Mouse (Mus musculus) heart, embryonic 15.5 days (tissue): ENCODE results near the gene Bcl11b. TPM values are rescaled to one million over a fixed set of nuclear protein-coding genes. Genes with fewer than 3 reads are reported as not detected.

Experiments
- ATAC-seq: fragments of 200-750 bp; cut with Nextera tagmentation; replicated peaks from 2 replicates; pipeline ENCODE4 v1.8.0; 2017; ENCODE audit warnings: low read depth, moderate TSS enrichment; ENCODE audit not compliant: insufficient number of reproducible peaks, insufficient read depth, low FRiP score
- H3K27ac ChIP-seq: fragments of 300-500 bp; sonication (generic); 2 replicates; pipeline ENCODE4 v1.5.1; 2015; ENCODE audit warnings: mild to moderate bottlenecking, inconsistent platforms
- H3K27me3 ChIP-seq: fragments of 300-500 bp; sonication (generic); 2 replicates; pipeline ENCODE4 v1.6.1; 2015; ENCODE audit warnings: inconsistent platforms
- H3K36me3 ChIP-seq: fragments of 300-500 bp; sonication (generic); 2 replicates; pipeline ENCODE4 v1.6.1; 2015; ENCODE audit warnings: mild to moderate bottlenecking, inconsistent platforms
- H3K4me1 ChIP-seq: fragments of 300-500 bp; sonication (generic); replicated peaks from 2 replicates; pipeline ENCODE4 v1.6.1; 2015; ENCODE audit warnings: inconsistent platforms
- H3K4me2 ChIP-seq: fragments of 300-500 bp; sonication (generic); 2 replicates; pipeline ENCODE4 v1.6.1; 2015; ENCODE audit warnings: inconsistent platforms, mild to moderate bottlenecking, moderate library complexity
- H3K4me3 ChIP-seq: fragments of 300-500 bp; sonication (generic); 2 replicates; pipeline ENCODE4 v1.5.1; 2015; ENCODE audit warnings: mild to moderate bottlenecking, inconsistent platforms
- H3K9ac ChIP-seq: fragments of 300-500 bp; sonication (generic); 2 replicates; pipeline ENCODE4 v1.6.1; 2015; ENCODE audit warnings: mild to moderate bottlenecking, inconsistent platforms
- H3K9me3 ChIP-seq: fragments of 300-500 bp; sonication (generic); replicated peaks from 2 replicates; pipeline ENCODE4 v1.6.1; 2016; ENCODE audit warnings: inconsistent platforms
- WGBS: fragments of 180-500 bp; shearing (Covaris S2); methylation state at CpG from one replicate; pipeline ENCODE4 v1.1.7; 2015; ENCODE audit warnings: mixed read lengths; 5-methylcytosine and 5-hydroxymethylcytosine counted together
- polyA plus RNA-seq: library from polyadenylated mRNA; unstranded; fragments of >200 nt; fragmentation: Nextera tagmentation; extraction: Ambion mirVana; gene quantifications from 2 replicates; pipeline ENCODE4 v1.2.1, GENCODE M21; 2015

Bcl11b gene
- polyA plus RNA-seq, 1 experiment from 2014 or later: 4.6 TPM

DNA sequence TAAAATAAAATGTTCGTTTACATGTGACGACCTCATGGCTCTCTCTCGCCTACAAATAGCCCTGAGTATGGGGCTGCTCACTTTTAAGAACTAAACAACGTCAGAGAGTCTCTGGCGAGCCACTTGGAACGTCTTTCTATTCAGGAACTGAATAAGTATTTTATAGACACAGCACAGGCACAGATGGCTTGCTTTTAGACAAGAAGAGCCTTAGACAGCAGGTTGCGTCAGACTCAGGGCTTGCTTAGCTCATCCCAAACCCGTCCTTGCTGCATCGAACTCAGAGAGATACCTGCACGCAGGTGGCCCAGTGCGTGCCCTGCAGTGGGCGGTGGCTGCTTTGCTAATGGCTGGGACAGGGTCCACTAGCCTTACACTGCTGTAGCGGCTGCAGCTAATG lies 82.7 kb downstream of the Bcl11b start:
- H3K27ac ChIP-seq: no peak overlapping the region
- H3K9me3 ChIP-seq: no peaks in the 10 kb centered on the region
- H3K36me3 ChIP-seq: peaks cover 15% of the 10 kb centered on the region
- WGBS: 74% methylated on average over 13 of the region's 13 CpGs
- no peak for ATAC-seq
- H3K4me3 ChIP-seq: no peak overlapping the region
- H3K4me1 ChIP-seq: peaks cover 43% of the 10 kb centered on the region
- H3K4me2 ChIP-seq: no peak overlapping the region
- H3K9ac ChIP-seq: no peak overlapping the region
- no peaks in the 10 kb centered on the region for H3K27me3 ChIP-seq

DNA sequence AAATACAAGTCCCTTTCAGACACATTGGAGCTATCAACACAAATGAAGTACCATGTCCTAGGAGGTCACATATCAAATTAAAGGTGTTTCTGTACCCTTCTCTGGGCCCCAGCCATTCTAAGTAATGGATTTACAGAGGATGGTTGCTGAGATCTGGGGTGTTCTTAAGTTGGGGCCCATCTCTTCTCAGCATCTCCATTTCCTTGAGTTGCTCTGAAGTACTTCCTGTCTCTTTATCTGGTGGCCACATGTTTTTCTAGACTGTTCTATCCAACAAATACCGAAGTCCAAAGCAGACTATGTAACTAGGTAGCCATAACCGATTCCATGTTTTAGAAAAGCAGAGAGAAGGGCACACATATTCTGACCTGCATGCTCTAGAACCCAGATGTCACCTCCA lies 83.3 kb downstream of the Bcl11b start:
- peaks cover 22% of the 10 kb centered on the region for H3K36me3 ChIP-seq
- H3K9me3 ChIP-seq: no peaks in the 10 kb centered on the region
- ATAC-seq: no peak
- no peak overlapping the region for H3K9ac ChIP-seq
- H3K4me2 ChIP-seq: no peak overlapping the region
- H3K27ac ChIP-seq: no peak overlapping the region
- H3K4me1 ChIP-seq: peaks cover 41% of the 10 kb centered on the region
- no peak overlapping the region for H3K4me3 ChIP-seq
- WGBS: 78% methylated on average over 2 of the region's 2 CpGs
- H3K27me3 ChIP-seq: no peaks in the 10 kb centered on the region

DNA sequence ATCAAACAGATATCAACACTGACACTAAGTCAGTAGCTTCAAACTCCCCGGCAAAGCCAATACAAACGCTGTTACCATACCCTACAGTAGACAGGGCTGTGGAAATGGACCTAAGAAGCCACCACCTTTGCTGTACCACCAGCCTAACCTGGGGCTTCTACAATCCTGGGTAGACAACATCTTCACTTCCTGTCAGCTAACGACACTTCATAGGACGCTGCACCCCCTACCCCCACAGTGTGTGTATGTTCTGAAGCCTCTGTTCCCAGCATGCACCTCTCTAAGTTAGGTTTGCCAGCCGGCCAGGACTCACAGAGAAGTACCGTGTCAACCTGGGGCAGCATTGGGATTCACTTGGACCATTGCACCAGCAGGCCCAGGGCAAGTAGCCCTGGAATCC lies 84.6 kb downstream of the Bcl11b start:
- WGBS: 91% methylated on average over 6 of the region's 6 CpGs
- ATAC-seq: no peak

DNA sequence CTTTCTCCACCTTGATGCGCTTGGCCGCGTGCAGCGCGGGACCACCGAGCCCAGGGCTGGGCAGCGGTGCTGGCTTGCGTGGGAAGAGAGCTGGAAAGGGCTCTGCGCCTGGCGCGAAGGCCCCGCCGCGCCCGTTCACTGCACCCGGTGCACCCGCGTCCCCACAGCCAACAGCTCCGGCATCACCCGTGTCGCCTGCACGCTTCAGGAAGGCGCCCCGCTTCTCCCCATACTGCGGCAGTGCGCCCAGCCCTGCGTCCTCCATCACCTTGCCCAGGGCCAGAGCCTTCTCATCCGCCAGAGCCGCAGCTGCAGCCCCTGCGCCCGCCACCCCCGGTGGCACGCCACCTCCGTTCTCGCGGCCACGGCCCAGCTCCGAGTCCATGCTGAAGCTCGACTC lies 87.4 kb downstream of the Bcl11b start:
- no peak overlapping the region for H3K9ac ChIP-seq
- no peak overlapping the region for H3K27ac ChIP-seq
- peaks cover 22% of the 10 kb centered on the region for H3K36me3 ChIP-seq
- no peak overlapping the region for H3K4me2 ChIP-seq
- WGBS: 89% methylated on average over 32 of the region's 39 CpGs
- no peak for ATAC-seq
- no peaks in the 10 kb centered on the region for H3K27me3 ChIP-seq
- no peaks in the 10 kb centered on the region for H3K9me3 ChIP-seq
- peaks cover 17% of the 10 kb centered on the region for H3K4me1 ChIP-seq
- no peak overlapping the region for H3K4me3 ChIP-seq

More for the DNA sequence above, 84.6 kb downstream of the Bcl11b start:
- Histone ChIP-seq H3K9me3 (no peaks in the 10 kb centered on the region), H3K4me1 (peaks cover 31% of the 10 kb centered on the region), H3K4me3 (no peak overlapping the region), H3K4me2 (no peak overlapping the region), H3K27me3 (no peaks in the 10 kb centered on the region), H3K27ac (no peak overlapping the region), H3K36me3 (peaks cover 22% of the 10 kb centered on the region), H3K9ac (no peak overlapping the region)

DNA sequence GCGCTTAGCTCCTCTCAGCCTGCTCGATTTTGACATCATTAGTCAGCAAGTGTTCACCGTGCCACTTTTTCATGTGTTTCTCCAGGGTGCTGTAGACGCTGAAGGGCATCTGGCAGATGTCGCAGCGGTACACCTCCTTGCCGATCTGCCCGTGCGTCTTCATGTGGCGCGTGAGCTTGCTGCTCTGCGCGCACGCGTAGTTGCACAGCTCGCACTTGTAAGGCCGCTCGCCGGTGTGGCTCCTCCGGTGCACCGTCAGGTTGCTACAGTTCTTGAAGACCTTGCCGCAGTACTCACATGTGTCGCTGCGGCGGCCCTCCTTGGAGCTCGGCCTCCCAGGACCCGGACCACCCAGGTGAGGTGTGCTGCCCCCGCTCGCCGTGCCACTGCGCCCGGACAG lies 88.0 kb downstream of the Bcl11b start:
- Histone ChIP-seq H3K36me3 (peaks cover 22% of the 10 kb centered on the region), H3K4me3 (no peak overlapping the region), H3K9ac (no peak overlapping the region), H3K4me2 (no peak overlapping the region), H3K27ac (no peak overlapping the region), H3K27me3 (no peaks in the 10 kb centered on the region), H3K9me3 (no peaks in the 10 kb centered on the region), H3K4me1 (peaks cover 12% of the 10 kb centered on the region)
- 94% methylated on average over 32 of the region's 32 CpGs for WGBS
- no peak for ATAC-seq

DNA sequence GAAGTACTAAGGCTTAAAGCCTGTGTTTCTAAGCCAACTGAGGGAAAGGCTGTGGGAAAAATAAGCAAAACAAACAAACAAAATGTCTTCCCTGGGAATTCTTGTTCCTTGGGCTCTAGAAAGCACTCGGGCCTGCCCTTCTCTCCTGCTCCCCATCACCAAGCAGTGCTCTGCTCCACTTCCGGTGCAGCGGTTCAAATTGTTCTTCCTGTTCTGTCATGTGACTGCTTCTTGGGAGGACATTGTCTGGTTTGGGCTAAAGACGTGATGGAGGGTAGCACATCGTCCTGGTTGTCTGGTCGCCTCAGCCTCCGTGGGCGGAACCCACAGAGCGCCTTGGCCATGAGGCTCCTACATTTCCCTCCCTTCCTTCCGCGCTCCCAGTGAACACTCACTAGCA lies 94.6 kb downstream of the Bcl11b start:
- H3K27me3 ChIP-seq: no peaks in the 10 kb centered on the region
- no peak for ATAC-seq
- H3K4me3 ChIP-seq: no peak overlapping the region
- no peaks in the 10 kb centered on the region for H3K4me1 ChIP-seq
- H3K36me3 ChIP-seq: no peaks in the 10 kb centered on the region
- no peak overlapping the region for H3K9ac ChIP-seq
- H3K9me3 ChIP-seq: no peaks in the 10 kb centered on the region; the same call in 1 of the 2 replicates
- no peak overlapping the region for H3K27ac ChIP-seq
- 79% methylated on average over 11 of the region's 11 CpGs for WGBS
- H3K4me2 ChIP-seq: no peak overlapping the region

DNA sequence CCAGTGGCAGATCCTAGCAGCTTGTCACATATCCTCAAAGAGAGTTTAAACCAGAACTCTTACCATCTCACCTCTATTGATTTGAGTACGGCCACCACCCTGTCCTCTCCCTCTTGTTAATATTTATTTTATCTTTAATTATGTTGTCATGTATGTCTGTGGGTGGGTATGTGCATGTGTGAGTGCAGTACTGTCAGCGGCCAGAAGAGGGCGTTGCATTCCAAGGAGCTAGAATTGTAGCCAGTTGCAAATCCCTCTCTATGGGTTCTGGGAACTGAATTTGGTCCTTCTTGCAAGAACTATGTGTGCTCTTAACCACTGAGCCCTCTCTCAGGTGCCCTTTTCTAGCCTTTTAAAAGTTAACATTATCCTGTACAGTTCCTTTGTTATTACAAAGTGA lies 98.1 kb downstream of the Bcl11b start:
- no peaks in the 10 kb centered on the region for H3K36me3 ChIP-seq
- H3K9me3 ChIP-seq: no peaks in the 10 kb centered on the region; the same call in 1 of the 2 replicates
- no peak for ATAC-seq
- H3K27ac ChIP-seq: no peak overlapping the region
- no peaks in the 10 kb centered on the region for H3K27me3 ChIP-seq
- H3K4me1 ChIP-seq: no peaks in the 10 kb centered on the region
- 86% methylated on average over 3 of the region's 3 CpGs for WGBS
- no peak overlapping the region for H3K9ac ChIP-seq
- no peak overlapping the region for H3K4me3 ChIP-seq
- H3K4me2 ChIP-seq: no peak overlapping the region

DNA sequence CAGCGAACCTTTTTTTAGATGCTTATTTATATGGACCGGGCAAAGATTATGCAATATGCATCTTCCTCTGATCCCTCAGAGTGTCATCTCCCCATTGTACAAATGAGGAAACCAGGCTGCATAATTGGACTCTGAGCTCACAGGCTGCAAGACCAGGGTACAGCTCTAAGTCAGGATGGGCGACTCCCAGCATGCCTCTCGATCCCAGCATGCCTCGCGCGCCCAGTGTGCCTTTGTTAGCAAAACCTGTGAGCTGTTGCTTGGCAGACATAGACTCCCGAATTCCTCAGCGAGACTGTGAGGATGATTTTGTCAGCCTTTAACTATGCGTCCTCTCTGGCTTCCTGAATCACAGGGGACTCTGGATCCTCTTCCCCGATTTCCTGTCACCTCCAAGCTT lies 98.9 kb downstream of the Bcl11b start:
- Histone ChIP-seq H3K27me3 (no peaks in the 10 kb centered on the region), H3K27ac (no peak overlapping the region), H3K9me3 (no peaks in the 10 kb centered on the region; the same call in 1 of the 2 replicates), H3K4me3 (no peak overlapping the region), H3K9ac (no peak overlapping the region), H3K4me1 (no peaks in the 10 kb centered on the region), H3K4me2 (no peak overlapping the region), H3K36me3 (no peaks in the 10 kb centered on the region)
- WGBS: 76% methylated on average over 11 of the region's 11 CpGs
- ATAC-seq: no peak

DNA sequence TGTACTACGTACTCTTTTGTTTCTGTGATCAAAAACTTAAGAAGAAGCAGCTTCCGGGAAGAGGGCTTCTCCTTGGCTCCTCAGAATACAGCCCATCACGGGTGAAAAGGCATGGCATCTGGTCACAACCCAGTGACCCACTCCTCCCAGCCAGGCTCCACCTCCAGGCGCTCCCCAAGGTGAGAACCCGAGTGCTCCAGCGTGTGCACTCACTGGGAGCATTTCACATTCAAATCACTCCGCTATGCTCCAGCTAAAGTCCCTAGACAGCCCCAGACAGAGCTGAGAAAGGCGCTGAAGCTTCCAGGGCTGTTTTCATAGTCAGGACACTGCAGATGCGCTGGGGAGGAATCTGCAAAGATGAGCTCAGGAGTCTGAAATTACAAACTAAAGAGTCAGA lies 99.5 kb downstream of the Bcl11b start:
- Histone ChIP-seq H3K27me3 (no peaks in the 10 kb centered on the region), H3K27ac (no peak overlapping the region), H3K9me3 (no peaks in the 10 kb centered on the region; the same call in 1 of the 2 replicates), H3K4me3 (no peak overlapping the region), H3K4me1 (no peaks in the 10 kb centered on the region), H3K9ac (no peak overlapping the region), H3K4me2 (no peak overlapping the region), H3K36me3 (no peaks in the 10 kb centered on the region)
- WGBS: 44% methylated on average over 9 of the region's 9 CpGs
- no peak for ATAC-seq

DNA sequence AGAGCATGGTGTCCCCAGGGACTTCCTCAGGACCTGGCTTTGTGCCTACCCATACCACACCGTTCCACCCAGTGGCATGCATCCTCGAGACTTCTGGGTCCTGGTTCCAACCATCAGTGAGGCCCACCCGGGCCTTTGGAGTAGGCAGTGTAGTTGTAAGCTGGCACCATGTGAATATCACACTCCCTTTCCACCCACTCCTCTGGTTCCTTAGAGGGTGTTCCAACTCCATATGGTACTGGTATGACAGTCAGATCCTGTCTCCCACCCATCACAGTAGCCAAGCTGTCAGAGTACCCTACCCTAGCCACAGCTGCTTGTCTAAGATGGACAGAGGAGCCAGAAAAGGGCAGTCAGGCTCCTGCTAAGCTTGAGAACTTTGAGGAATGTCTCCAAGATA lies 112.0 kb downstream of the Bcl11b start:
- no peak overlapping the region for H3K27ac ChIP-seq
- no peak overlapping the region for H3K4me2 ChIP-seq
- peaks cover 10% of the 10 kb centered on the region; the same call in 1 of the 2 replicates for H3K4me1 ChIP-seq
- no peaks in the 10 kb centered on the region for H3K9me3 ChIP-seq
- 0 out of 2 replicates have a peak, but pooled peaks cover 4% of the 10 kb centered on the region for H3K27me3 ChIP-seq
- no peaks in the 10 kb centered on the region for H3K36me3 ChIP-seq
- H3K9ac ChIP-seq: no peak overlapping the region
- ATAC-seq: no peak
- H3K4me3 ChIP-seq: no peak overlapping the region
- 85% methylated on average over 3 of the region's 3 CpGs for WGBS

DNA sequence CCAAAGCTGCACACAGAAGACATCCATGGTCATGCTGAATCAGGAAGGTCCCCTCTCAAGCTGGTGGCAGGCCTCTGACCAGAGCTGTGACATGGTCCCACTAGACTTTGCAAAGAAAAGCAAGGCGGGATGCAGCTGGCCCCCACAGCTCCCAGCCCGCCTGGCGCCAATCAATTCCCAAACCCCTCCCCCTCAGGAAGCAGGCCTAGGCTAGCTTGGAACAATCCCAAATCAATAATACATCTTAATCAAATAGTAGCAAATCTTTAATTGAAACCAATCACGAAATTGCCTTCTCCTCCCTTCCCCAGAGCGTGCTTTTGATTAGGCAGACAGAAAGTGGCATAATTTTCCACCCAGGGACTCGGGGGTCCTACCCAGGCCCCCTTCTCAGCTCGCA lies 113.1 kb downstream of the Bcl11b start:
- Histone ChIP-seq H3K4me3 (no peak overlapping the region), H3K9me3 (no peaks in the 10 kb centered on the region), H3K36me3 (no peaks in the 10 kb centered on the region), H3K4me1 (peaks cover 10% of the 10 kb centered on the region; the same call in 1 of the 2 replicates), H3K4me2 (no peak overlapping the region), H3K27me3 (0 out of 2 replicates have a peak, but pooled peaks cover 4% of the 10 kb centered on the region), H3K9ac (no peak overlapping the region), H3K27ac (no peak overlapping the region)
- WGBS: 82% methylated on average over 7 of the region's 7 CpGs
- no peak for ATAC-seq

DNA sequence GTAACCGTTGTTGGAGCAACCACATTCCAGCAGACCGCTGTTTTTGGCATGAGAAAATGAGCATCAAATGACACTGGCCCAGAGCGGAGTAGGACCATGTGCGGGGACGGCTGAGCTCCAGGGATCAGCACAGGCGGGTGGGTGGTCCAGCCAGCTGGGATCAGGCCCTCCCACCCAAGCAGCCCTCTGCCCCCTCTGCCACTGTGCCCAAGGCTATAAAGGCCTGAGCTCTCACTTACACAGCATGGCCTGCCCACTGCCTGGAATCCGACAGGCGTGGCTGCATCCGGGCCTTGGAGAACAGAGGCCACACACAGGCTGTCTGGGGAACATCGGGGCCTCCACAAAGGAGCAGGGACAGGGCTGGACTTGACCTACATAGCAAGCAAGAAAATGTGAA lies 113.6 kb downstream of the Bcl11b start:
- 68% methylated on average over 10 of the region's 10 CpGs for whole genome bisulfite sequencing
- no peak overlapping the region for H3K4me2 ChIP-seq
- no peak overlapping the region for H3K4me3 ChIP-seq
- H3K27ac ChIP-seq: no peak overlapping the region
- H3K9ac ChIP-seq: no peak overlapping the region
- H3K4me1 ChIP-seq: peaks cover 10% of the 10 kb centered on the region; the same call in 1 of the 2 replicates
- no peaks in the 10 kb centered on the region for H3K9me3 ChIP-seq
- H3K36me3 ChIP-seq: no peaks in the 10 kb centered on the region
- ATAC-seq: no peak
- 0 out of 2 replicates have a peak, but pooled peaks cover 4% of the 10 kb centered on the region for H3K27me3 ChIP-seq
